8 mouse cellular contexts compared by ENCODE assay signal in genomic region chr5:138084996-138085395, GRCm38 (mm10). TPM values are rescaled to one million over a fixed set of nuclear protein-coding genes. Genes with fewer than 3 reads are reported as not detected.
DNase-seq lines count a peak whose midpoint lies in the region; ATAC-seq and TF ChIP-seq lines count a peak whose summit lies in the region.

Gene Zkscan1, plus strand, starts transcription at chr5:138085084.

- WGBS in forebrain, embryonic 13.5 days: under 1% methylated on average over 27 of the region's 27 CpGs
- WGBS in large intestine, adult 2 months: under 1% methylated on average over 27 of the region's 27 CpGs
- under 1% methylated on average over 27 of the region's 27 CpGs for WGBS in liver, postnatal 0 days (ENCODE audit: insufficient replicate concordance)
- WGBS in neural tube, embryonic 14.5 days: 0% methylated on average over 27 of the region's 27 CpGs

- TF ChIP-seq CTCF in ES-Bruce4 (IDR thresholded peaks at IDR 0.05; ENCODE audit: low read depth, low read length): no peak
- TF ChIP-seq CTCF in liver, postnatal 0 days (IDR thresholded peaks at IDR 0.05; ENCODE audit: low read depth): no peak

- H3K9ac ChIP-seq in ES-Bruce4 (ENCODE audit: low read depth, poor library complexity, severe bottlenecking): peak within 1 kb of the TSS; percentile 88
- H3K9ac ChIP-seq in forebrain, embryonic 13.5 days: peak within 1 kb of the TSS; percentile 97
- H3K9ac ChIP-seq in liver, postnatal 0 days (replicated peaks): peak within 1 kb of the TSS; percentile 97
- H3K9ac ChIP-seq in neural tube, embryonic 14.5 days (replicated peaks; ENCODE audit: low read depth, low read length): peak within 1 kb of the TSS; percentile 97

- peaks cover 2% of the 10 kb centered on the region for H3K4me1 ChIP-seq in ES-Bruce4 (ENCODE audit: control insufficient read depth, insufficient read depth, low read length)
- H3K4me1 ChIP-seq in forebrain, embryonic 13.5 days: peaks cover 27% of the 10 kb centered on the region
- peaks cover 36% of the 10 kb centered on the region for H3K4me1 ChIP-seq in liver, postnatal 0 days (ENCODE audit: insufficient read depth)
- H3K4me1 ChIP-seq in neural tube, embryonic 14.5 days (ENCODE audit: control insufficient read depth, insufficient read depth, low read length): peaks cover 12% of the 10 kb centered on the region

- no peak for TF ChIP-seq EP300 in ES-Bruce4 (IDR thresholded peaks at IDR 0.05; ENCODE audit: insufficient read depth, low read depth, low read length)
- no peak for TF ChIP-seq EP300 in liver, postnatal 0 days (IDR thresholded peaks at IDR 0.05; ENCODE audit: low read depth)

- no peaks in the 10 kb centered on the region; the same call in none of the 2 replicates for H3K36me3 ChIP-seq in ES-Bruce4 (ENCODE audit: control insufficient read depth, insufficient read depth, low read length, poor library complexity, severe bottlenecking)
- H3K36me3 ChIP-seq in forebrain, embryonic 13.5 days (ENCODE audit: poor library complexity, severe bottlenecking): peaks cover 14% of the 10 kb centered on the region; the same call in 1 of the 2 replicates
- H3K36me3 ChIP-seq in liver, postnatal 0 days (replicated peaks; ENCODE audit: insufficient read depth, low read length): peaks cover 13% of the 10 kb centered on the region; the same call in 1 of the 2 replicates
- peaks cover 4% of the 10 kb centered on the region; the same call in 1 of the 2 replicates for H3K36me3 ChIP-seq in neural tube, embryonic 14.5 days (ENCODE audit: control insufficient read depth, insufficient read depth, low read length)

- intact Hi-C loops in heart, postnatal 10 days (cut with DNase I): loop anchor here (2.0 to 5.0 kb wide), 2 partner anchors 32 to 67 kb away; partner anchors contain the start of gene Zscan21

- peak; percentile 33 for TF ChIP-seq POLR2A in ES-Bruce4 (IDR thresholded peaks at IDR 0.05; ENCODE audit: insufficient read depth, low read length)

- H3K4me2 ChIP-seq in forebrain, embryonic 13.5 days: peak within 1 kb of the TSS; percentile 90
- peak within 1 kb of the TSS; percentile 76 for H3K4me2 ChIP-seq in liver, postnatal 0 days (ENCODE audit: low read depth, low read length)
- H3K4me2 ChIP-seq in neural tube, embryonic 14.5 days (ENCODE audit: low read depth, low read length): peak within 1 kb of the TSS; percentile 89

- H3K27me3 ChIP-seq in ES-Bruce4 (ENCODE audit: control insufficient read depth, insufficient read depth, low read length, poor library complexity, severe bottlenecking): no peaks in the 10 kb centered on the region
- H3K27me3 ChIP-seq in forebrain, embryonic 13.5 days: no peaks in the 10 kb centered on the region
- H3K27me3 ChIP-seq in liver, postnatal 0 days (ENCODE audit: insufficient read depth, low read length): no peaks in the 10 kb centered on the region
- H3K27me3 ChIP-seq in neural tube, embryonic 14.5 days (ENCODE audit: control insufficient read depth, insufficient read depth, low read length): no peaks in the 10 kb centered on the region

- no peaks in the 10 kb centered on the region for H3K9me3 ChIP-seq in ES-Bruce4 (replicated peaks; ENCODE audit: control insufficient read depth, insufficient read depth, low read length, poor library complexity, severe bottlenecking)
- no peaks in the 10 kb centered on the region for H3K9me3 ChIP-seq in forebrain, embryonic 13.5 days (replicated peaks)
- H3K9me3 ChIP-seq in liver, postnatal 0 days (ENCODE audit: low read length): no peaks in the 10 kb centered on the region
- no peaks in the 10 kb centered on the region for H3K9me3 ChIP-seq in neural tube, embryonic 14.5 days (ENCODE audit: control insufficient read depth, low read length)

- peak within 1 kb of the TSS; percentile 12; the same call in 1 of the 2 replicates for H3K27ac ChIP-seq in ES-Bruce4 (ENCODE audit: insufficient read depth, low read length)
- H3K27ac ChIP-seq in forebrain, embryonic 13.5 days: peak within 1 kb of the TSS; percentile 88
- peak within 1 kb of the TSS; percentile 96 for H3K27ac ChIP-seq in liver, postnatal 0 days (ENCODE audit: low read depth)
- H3K27ac ChIP-seq in neural tube, embryonic 14.5 days (ENCODE audit: low read depth, low read length): peak within 1 kb of the TSS; percentile 94

- ATAC-seq in cerebellum, adult (ENCODE audit: insufficient number of reproducible peaks, low FRiP score, low TSS enrichment): peak; percentile 96
- peak; percentile 97 for ATAC-seq in forebrain, embryonic 13.5 days
- ATAC-seq in liver, postnatal 0 days: peak; percentile 85
- peak; percentile 96 for ATAC-seq in neural tube, embryonic 14.5 days (ENCODE audit: low read depth)

- peak within 1 kb of the TSS; percentile 99 for H3K4me3 ChIP-seq in ES-Bruce4 (ENCODE audit: low read depth, low read length)
- H3K4me3 ChIP-seq in forebrain, embryonic 13.5 days: peak within 1 kb of the TSS; percentile 91
- H3K4me3 ChIP-seq in liver, postnatal 0 days (ENCODE audit: low read depth, low read length): peak within 1 kb of the TSS; percentile 97
- H3K4me3 ChIP-seq in neural tube, embryonic 14.5 days (ENCODE audit: low read depth, low read length): peak within 1 kb of the TSS; percentile 99

- DNase-seq in heart, postnatal 10 days: peak; percentile 83 to 90
- peak; percentile 87 for DNase-seq in large intestine, adult 2 months (ENCODE audit: low read depth, low spot score)
- DNase-seq in liver, postnatal 0 days: peak; percentile 86
- DNase-seq in testis, postnatal 10 days (ENCODE audit: low spot score): peak; percentile 74

RNA-seq across cellular contexts. Expression of gene Zkscan1, which starts in this region (rescaled TPM):
- 15.1 and 15.3 TPM in 2 replicates for polyA plus RNA-seq in ES-Bruce4 (2011; ENCODE audit: insufficient read depth, insufficient read length, low read depth, missing spikeins)
- 24.7 and 27.5 TPM in 2 replicates for polyA plus RNA-seq in forebrain, embryonic 13.5 days (2015; fragmentation: Nextera tagmentation; extraction: Ambion mirVana)
- total RNA-seq in heart, postnatal 10 days (2021): 10 to 100 TPM; 20.8 to 24.4 TPM
- 2.9 and 5.3 TPM in 2 replicates for polyA plus RNA-seq in large intestine, adult 2 months (2012; rRNA removed)
- 3.5 and 4.2 TPM in 2 replicates for polyA plus RNA-seq in liver, postnatal 0 days (2015; fragmentation: Nextera tagmentation; extraction: Ambion mirVana)
- 31.2 and 39.4 TPM in 2 replicates for polyA plus RNA-seq in neural tube, embryonic 14.5 days (2014; fragmentation: Nextera tagmentation; extraction: Ambion mirVana)

Comparison
In these comparisons a context has a peak if more than half of its experiments do, and no peak if none do; other contexts are left out.
1. Peak in every context shown above with its lines: DNase-seq, ATAC-seq, H3K4me3 ChIP-seq and H3K27ac ChIP-seq.
2. H3K27ac ChIP-seq: peak in every context shown above with its lines; median percentile 96 in liver, postnatal 0 days; 94 in neural tube, embryonic 14.5 days; 88 in forebrain, embryonic 13.5 days; 12 in ES-Bruce4.